Mouse (Mus musculus) large intestine, adult 2 months (tissue): ENCODE measurements around the gene 9130409I23Rik. TPM values are rescaled to one million over a fixed set of nuclear protein-coding genes. Genes with fewer than 3 reads are reported as not detected.

Experiments used
- DNase-seq: peaks from one replicate; pipeline ENCODE4 v3.0.0-alpha.2; 2012; ENCODE audit warnings: low read depth, low spot score
- WGBS: fragments of 180-500 bp; shearing (Covaris S2); methylation state at CpG from one replicate; pipeline ENCODE4 v1.1.7; 2018; 5-methylcytosine and 5-hydroxymethylcytosine counted together
- polyA plus RNA-seq: library from polyadenylated mRNA; depleted of rRNA; stranded (reverse); fragments of >200 nt; gene quantifications from 2 replicates; pipeline ENCODE4 v1.2.3, GENCODE M21; 2012; rRNA removed

Gene 9130409I23Rik
- not detected in 2 replicates for polyA plus RNA-seq

GRCm38 (mm10) chr1:181050937-181051336, at the start of gene 9130409I23Rik:
Gene 9130409I23Rik, plus strand, starts transcription at chr1:181051237.
- WGBS, result 60% methylated on average over 6 of the region's 6 CpGs

GRCm38 (mm10) chr1:181001621-181002020, 49.4 kb upstream of the 9130409I23Rik start:
- no peak for DNase-seq
- WGBS, result 87% methylated on average over 3 of the region's 3 CpGs

More at GRCm38 (mm10) chr1:181050937-181051336, at the start of gene 9130409I23Rik:
- no peak for DNase-seq

GRCm38 (mm10) chr1:181003790-181004189, 47.2 kb upstream of the 9130409I23Rik start:
- no peak for DNase-seq
- 87% methylated on average over 2 of the region's 2 CpGs for WGBS

GRCm38 (mm10) chr1:181005331-181005730, 45.7 kb upstream of the 9130409I23Rik start:
- 28% methylated on average over 8 of the region's 8 CpGs for WGBS
- DNase-seq, result no peak

GRCm38 (mm10) chr1:181007831-181008230, 43.2 kb upstream of the 9130409I23Rik start:
- DNase-seq, result no peak

GRCm38 (mm10) chr1:181008266-181008665, 42.8 kb upstream of the 9130409I23Rik start:
- WGBS, result 81% methylated on average over 2 of the region's 2 CpGs
- DNase-seq, result peak; percentile 37

More at GRCm38 (mm10) chr1:181007831-181008230, 43.2 kb upstream of the 9130409I23Rik start:
- WGBS, result 87% methylated on average over 6 of the region's 6 CpGs

- no peak for DNase-seq
- WGBS, result 83% methylated on average over 4 of the region's 4 CpGs
These were observed 41.9 kb upstream of the 9130409I23Rik start for GRCm38 (mm10) chr1:181009011-181009590.

GRCm38 (mm10) chr1:181009754-181010153, 41.3 kb upstream of the 9130409I23Rik start:
- WGBS, result 55% methylated on average over 3 of the region's 3 CpGs
- DNase-seq, result no peak

GRCm38 (mm10) chr1:181010171-181010932, 40.7 kb upstream of the 9130409I23Rik start:
- WGBS, result 42% methylated on average over 4 of the region's 4 CpGs
- DNase-seq, result no peak

- 68% methylated on average over 5 of the region's 5 CpGs for WGBS
- no peak for DNase-seq
These were observed 39.4 kb upstream of the 9130409I23Rik start for GRCm38 (mm10) chr1:181011601-181012000.

- WGBS, result 84% methylated on average over 3 of the region's 3 CpGs
- no peak for DNase-seq
These were observed 38.6 kb upstream of the 9130409I23Rik start for GRCm38 (mm10) chr1:181012416-181012815.

GRCm38 (mm10) chr1:181013446-181013845, 37.6 kb upstream of the 9130409I23Rik start:
- 73% methylated on average over 6 of the region's 6 CpGs for WGBS
- no peak for DNase-seq

GRCm38 (mm10) chr1:181014731-181015500, 36.1 kb upstream of the 9130409I23Rik start:
- no peak for DNase-seq
- 43% methylated on average over 6 of the region's 6 CpGs for WGBS

- DNase-seq, result peak; percentile 48
These were observed 35.5 kb upstream of the 9130409I23Rik start for GRCm38 (mm10) chr1:181015558-181015957.

- no peak for DNase-seq
- WGBS, result 49% methylated on average over 4 of the region's 4 CpGs
These were observed 35.0 kb upstream of the 9130409I23Rik start for GRCm38 (mm10) chr1:181016045-181016444.

- WGBS, result 2% methylated on average over 21 of the region's 21 CpGs
- DNase-seq, result no peak
These were observed 34.4 kb upstream of the 9130409I23Rik start for GRCm38 (mm10) chr1:181016532-181017131.

GRCm38 (mm10) chr1:181017212-181017711, 33.8 kb upstream of the 9130409I23Rik start:
- under 1% methylated on average over 22 of the region's 22 CpGs for WGBS
- peak; percentile 43 for DNase-seq

- 78% methylated on average over 13 of the region's 13 CpGs for WGBS
- no peak for DNase-seq
These were observed 33.1 kb upstream of the 9130409I23Rik start for GRCm38 (mm10) chr1:181017890-181018420.

GRCm38 (mm10) chr1:181020756-181021487, 30.1 kb upstream of the 9130409I23Rik start, which contains the start of gene Ephx1:
Gene Ephx1, minus strand, starts transcription at chr1:181020904.
- whole genome bisulfite sequencing, result 74% methylated on average over 5 of the region's 5 CpGs
- DNase-seq, result no peak
